Mouse (Mus musculus) heart, postnatal 10 days (tissue): ENCODE measurements at regions not wholly inside any gene's neighbourhood (a gene's known extent, or its start where the extent isn't known, plus 50 kb on each side); places are given as distances from the start of the nearest gene placed in this dataset.

ENCODE experiments used
- DNase-seq, 2 experiments: peaks; one replicate each; pipeline ENCODE4 v3.0.0; 2021
- intact Hi-C: fragments of 180-260 bp; cut with DNase I; formaldehyde crosslinking; loops from one replicate; pipeline ENCODE4 v1.15.1; 2025

GRCm38 (mm10) chr9:34143131-34143795 is 342.4 kb upstream of the Kirrel3 start:
- no peak for DNase-seq
- intact Hi-C loops: no loop called here

- no peak for DNase-seq
These were observed 330.3 kb upstream of the Kirrel3 start for GRCm38 (mm10) chr9:34155240-34156019.

GRCm38 (mm10) chr9:34156581-34156980 is 329.1 kb upstream of the Kirrel3 start:
- intact Hi-C loops: no loop called here
- DNase-seq: no peak

More at GRCm38 (mm10) chr9:34155240-34156019, 330.3 kb upstream of the Kirrel3 start:
- intact Hi-C loops: no loop called here

- no peak for DNase-seq
- intact Hi-C loops: no loop called here
These were observed 324.6 kb upstream of the Kirrel3 start for GRCm38 (mm10) chr9:34161119-34161518.

- DNase-seq: no peak
- intact Hi-C loops: no loop called here
These were observed 299.4 kb upstream of the Kirrel3 start for GRCm38 (mm10) chr9:34186314-34186713.

- no peak for DNase-seq
- intact Hi-C loops: no loop called here
These were observed 293.2 kb upstream of the Kirrel3 start for GRCm38 (mm10) chr9:34192542-34192941.

GRCm38 (mm10) chr9:34202122-34202941 is 283.4 kb upstream of the Kirrel3 start:
- intact Hi-C loops: no loop called here
- DNase-seq: no peak

- intact Hi-C loops: no loop called here
These were observed 282.6 kb upstream of the Kirrel3 start for GRCm38 (mm10) chr9:34202942-34203551.

GRCm38 (mm10) chr9:34203624-34204365 is 281.9 kb upstream of the Kirrel3 start:
- intact Hi-C loops: no loop called here

More at GRCm38 (mm10) chr9:34202942-34203551, 282.6 kb upstream of the Kirrel3 start:
- no peak for DNase-seq

GRCm38 (mm10) chr9:34204479-34204878 is 281.2 kb upstream of the Kirrel3 start:
- intact Hi-C loops: no loop called here
- no peak for DNase-seq

More at GRCm38 (mm10) chr9:34203624-34204365, 281.9 kb upstream of the Kirrel3 start:
- no peak for DNase-seq

GRCm38 (mm10) chr9:34231561-34231960 is 254.1 kb upstream of the Kirrel3 start:
- DNase-seq: no peak
- intact Hi-C loops: no loop called here

GRCm38 (mm10) chr9:34234734-34235133 is 251.0 kb upstream of the Kirrel3 start:
- no peak for DNase-seq
- intact Hi-C loops: no loop called here

GRCm38 (mm10) chr9:34239531-34239930 is 246.2 kb upstream of the Kirrel3 start:
- intact Hi-C loops: no loop called here
- DNase-seq: no peak

GRCm38 (mm10) chr9:34243674-34244073 is 242.0 kb upstream of the Kirrel3 start:
- DNase-seq: no peak
- intact Hi-C loops: no loop called here

- no peak for DNase-seq
- intact Hi-C loops: no loop called here
These were observed 241.1 kb upstream of the Kirrel3 start for GRCm38 (mm10) chr9:34244576-34244975.

- intact Hi-C loops: no loop called here
These were observed 232.9 kb upstream of the Kirrel3 start for GRCm38 (mm10) chr9:34252796-34253195.

GRCm38 (mm10) chr9:34258492-34258891 is 227.2 kb upstream of the Kirrel3 start:
- intact Hi-C loops: no loop called here
- no peak for DNase-seq

More at GRCm38 (mm10) chr9:34252796-34253195, 232.9 kb upstream of the Kirrel3 start:
- DNase-seq: no peak

GRCm38 (mm10) chr9:34278068-34278467 is 207.6 kb upstream of the Kirrel3 start:
- no peak for DNase-seq
- intact Hi-C loops: no loop called here

- intact Hi-C loops: no loop called here
- DNase-seq: no peak
These were observed 206.3 kb upstream of the Kirrel3 start for GRCm38 (mm10) chr9:34279386-34279785.

- intact Hi-C loops: no loop called here
- peak; percentile 3 to 6 for DNase-seq
These were observed 205.8 kb upstream of the Kirrel3 start for GRCm38 (mm10) chr9:34279906-34280305.
